Mouse (Mus musculus) neural tube, embryonic 14.5 days (tissue): ENCODE data around the gene Bora. TPM values are rescaled to one million over a fixed set of nuclear protein-coding genes. Genes with fewer than 3 reads are reported as not detected.

ENCODE experiments used
- polyA plus RNA-seq: library from polyadenylated mRNA; unstranded; fragments of >200 nt; fragmentation: Nextera tagmentation; extraction: Ambion mirVana; gene quantifications from 2 replicates; pipeline ENCODE4 v1.2.1, GENCODE M21; 2014

The Bora gene
- polyA plus RNA-seq, 1 experiment from 2014 or later: 10.6 TPM

Other genes starting within 250 kb of the Bora start
- 1.2 and 1.5 TPM in 2 replicates for gene Rpl36a-ps1, start 51.9 kb upstream of the Bora start, polyA plus RNA-seq
- 105 and 110 TPM in 2 replicates for gene Mzt1, start 88 bp upstream of the Bora start, polyA plus RNA-seq
- 19.3 and 22.1 TPM in 2 replicates for gene Pibf1, start 53.2 kb downstream of the Bora start, polyA plus RNA-seq
- 27.4 and 30.1 TPM in 2 replicates for gene Dis3, start 53.5 kb downstream of the Bora start, polyA plus RNA-seq